Mouse (Mus musculus) cerebellum, adult 9-10 months (tissue): ENCODE measurements around the gene Zrsr1.

Source experiments
- DNase-seq: peaks from one replicate; pipeline ENCODE4 v3.0.0; 2022

Zrsr1 gene

GRCm38 (mm10) chr11:22971835-22972709 is at the start of gene Zrsr1:
Zrsr1 (plus strand) TSS chr11:22972005.
- peak; percentile 87 for DNase-seq

- DNase-seq, result no peak
Observed at GRCm38 (mm10) chr11:22922546-22922945, 49.3 kb upstream of the Zrsr1 start.

GRCm38 (mm10) chr11:22923606-22924005 is 48.2 kb upstream of the Zrsr1 start:
- DNase-seq, result no peak

GRCm38 (mm10) chr11:22928586-22929169 is 43.1 kb upstream of the Zrsr1 start:
- no peak for DNase-seq

- DNase-seq, result no peak
Observed at GRCm38 (mm10) chr11:22930129-22930528, 41.7 kb upstream of the Zrsr1 start.

GRCm38 (mm10) chr11:22931320-22931905 is 40.4 kb upstream of the Zrsr1 start:
- DNase-seq, result no peak

- DNase-seq, result no peak
Observed at GRCm38 (mm10) chr11:22932167-22932566, 39.6 kb upstream of the Zrsr1 start.

- no peak for DNase-seq
Observed at GRCm38 (mm10) chr11:22936446-22937125, 35.2 kb upstream of the Zrsr1 start.

- DNase-seq, result no peak
Observed at GRCm38 (mm10) chr11:22937716-22938316, 34.0 kb upstream of the Zrsr1 start.

GRCm38 (mm10) chr11:22938983-22939382 is 32.8 kb upstream of the Zrsr1 start:
- DNase-seq, result no peak

- DNase-seq, result no peak
Observed at GRCm38 (mm10) chr11:22949101-22949500, 22.7 kb upstream of the Zrsr1 start.

- no peak for DNase-seq
Observed at GRCm38 (mm10) chr11:22950131-22950530, 21.7 kb upstream of the Zrsr1 start.

GRCm38 (mm10) chr11:22952668-22953067 is 19.1 kb upstream of the Zrsr1 start:
- no peak for DNase-seq

GRCm38 (mm10) chr11:22956346-22956745 is 15.5 kb upstream of the Zrsr1 start:
- DNase-seq, result no peak

GRCm38 (mm10) chr11:22956830-22957229 is 15.0 kb upstream of the Zrsr1 start:
- no peak for DNase-seq

- DNase-seq, result no peak
Observed at GRCm38 (mm10) chr11:22957791-22958374, 13.9 kb upstream of the Zrsr1 start.

- no peak for DNase-seq
Observed at GRCm38 (mm10) chr11:22962101-22962500, 9.7 kb upstream of the Zrsr1 start.

- DNase-seq, result no peak
Observed at GRCm38 (mm10) chr11:22964401-22964800, 7.4 kb upstream of the Zrsr1 start.

GRCm38 (mm10) chr11:22965503-22965902 is 6.3 kb upstream of the Zrsr1 start:
- no peak for DNase-seq

GRCm38 (mm10) chr11:22969486-22969885 is 2.3 kb upstream of the Zrsr1 start:
- peak; percentile 69 for DNase-seq

GRCm38 (mm10) chr11:22970546-22970945 is 1.3 kb upstream of the Zrsr1 start:
- peak; percentile 23 for DNase-seq

- DNase-seq, result peak; percentile 87
Observed at GRCm38 (mm10) chr11:22972746-22973526, 1.1 kb downstream of the Zrsr1 start.
